Mouse (Mus musculus): Measurements from ENCODE around the gene Ffar3. TPM values are rescaled to one million over a fixed set of nuclear protein-coding genes. Genes with fewer than 3 reads are reported as not detected.
A peak's percentile ranks its signal among the peaks of the same experiment; 100 is the strongest.

The Ffar3 gene
- polyA plus RNA-seq, 1 experiment from 2014 or later: not detected

DNA sequence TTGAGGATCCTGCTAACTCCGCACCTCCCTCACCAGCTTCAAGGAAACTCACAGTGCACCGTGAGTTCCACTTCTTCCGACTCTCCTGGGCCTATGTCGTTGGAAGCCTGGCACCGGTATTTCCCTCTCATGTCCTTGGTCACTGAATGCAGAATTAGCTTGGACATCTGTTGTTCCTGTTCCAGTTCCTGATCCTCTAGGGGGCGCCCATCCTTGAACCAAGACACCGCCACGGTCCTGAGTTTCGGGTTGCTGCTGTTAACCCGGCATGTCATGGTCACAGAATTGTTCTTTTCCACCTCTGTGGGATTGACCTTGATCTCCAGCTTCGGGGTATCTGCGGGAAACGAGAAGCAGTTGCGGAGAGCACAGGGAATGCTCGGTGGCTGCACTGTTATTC, 17.1 kb upstream of the Ffar3 start:
- H3K4me1 ChIP-seq (replicated peaks): no peaks in the 10 kb centered on the region
- H3K9ac ChIP-seq: no peak overlapping the region
- H3K27ac ChIP-seq (replicated peaks): no peak overlapping the region
- 0 out of 2 replicates have a peak, but pooled peaks cover 3% of the 10 kb centered on the region for H3K27me3 ChIP-seq
- WGBS: 29% methylated on average over 15 of the region's 15 CpGs
- no peak for ATAC-seq (ENCODE audit: low read depth)
- H3K4me2 ChIP-seq: peak overlapping the region; percentile 41
- H3K9me3 ChIP-seq: no peaks in the 10 kb centered on the region
- no peak overlapping the region for H3K4me3 ChIP-seq
- no peaks in the 10 kb centered on the region for H3K36me3 ChIP-seq

DNA sequence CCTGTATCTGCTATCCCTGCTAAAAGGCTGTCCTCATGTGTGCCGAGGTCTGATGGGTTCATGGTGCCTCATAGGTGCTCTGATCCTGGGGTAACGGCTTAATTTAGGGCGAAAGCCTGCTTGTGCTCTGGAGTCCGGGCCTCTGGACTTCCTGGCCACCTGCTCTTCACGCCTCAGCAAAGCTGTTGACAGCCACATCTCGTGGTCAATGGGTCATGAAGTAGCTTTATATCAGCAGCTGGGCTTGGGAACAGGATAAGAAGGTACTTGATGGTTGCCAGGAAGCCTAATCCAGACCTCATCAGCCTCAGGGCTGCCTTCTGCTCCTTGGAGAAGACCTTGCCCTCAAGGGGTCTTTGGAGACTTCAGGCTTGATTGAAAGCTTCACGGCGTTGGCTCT, 7.4 kb upstream of the Ffar3 start:
- no peak for ATAC-seq (ENCODE audit: low read depth)
- H3K27me3 ChIP-seq: no peaks in the 10 kb centered on the region
- no peaks in the 10 kb centered on the region for H3K36me3 ChIP-seq
- no peaks in the 10 kb centered on the region for H3K4me1 ChIP-seq (replicated peaks)
- H3K4me3 ChIP-seq: no peak overlapping the region
- H3K9me3 ChIP-seq: no peaks in the 10 kb centered on the region
- H3K9ac ChIP-seq: no peak overlapping the region
- WGBS: 77% methylated on average over 8 of the region's 8 CpGs
- no peak overlapping the region for H3K4me2 ChIP-seq
- H3K27ac ChIP-seq (replicated peaks): no peak overlapping the region

- Histone ChIP-seq H3K9ac (0 out of 2 replicates have a peak within 1 kb of the TSS, but pooled peaks have one; percentile 31), H3K9me3 (no peaks in the 10 kb centered on the region), H3K27me3 (no peaks in the 10 kb centered on the region; the same call in 1 of the 2 replicates), H3K36me3 (no peaks in the 10 kb centered on the region), H3K4me2 (no peak within 1 kb of the TSS), H3K4me3 (no peak within 1 kb of the TSS), H3K27ac (replicated peaks) (no peak within 1 kb of the TSS), H3K4me1 (replicated peaks) (no peaks in the 10 kb centered on the region)
- no peak for ATAC-seq (ENCODE audit: low read depth)
- WGBS: 91% methylated on average over 12 of the region's 12 CpGs
Observed at GRCm38 (mm10) chr7:30861464-30861863, 5.5 kb upstream of the Ffar3 start, which contains the start of gene Ffar1. Ffar1 (minus strand) TSS chr7:30861564.

GRCm38 (mm10) chr7:30859635-30860402, 3.8 kb upstream of the Ffar3 start:
- ATAC-seq (ENCODE audit: low read depth): peak; percentile 63
- Histone ChIP-seq H3K36me3 (no peaks in the 10 kb centered on the region), H3K9me3 (no peaks in the 10 kb centered on the region), H3K4me2 (peak overlapping the region; percentile 49), H3K9ac (0 out of 2 replicates have a peak overlapping the region, but pooled peaks have one; percentile 58), H3K4me1 (replicated peaks) (no peaks in the 10 kb centered on the region), H3K27me3 (peaks cover 5% of the 10 kb centered on the region), H3K27ac (replicated peaks) (no peak overlapping the region), H3K4me3 (peak overlapping the region; percentile 26)
- 12% methylated on average over 14 of the region's 16 CpGs for WGBS

- Histone ChIP-seq H3K9ac (no peak overlapping the region), H3K4me1 (replicated peaks) (no peaks in the 10 kb centered on the region), H3K27me3 (peaks cover 10% of the 10 kb centered on the region), H3K9me3 (no peaks in the 10 kb centered on the region), H3K27ac (replicated peaks) (no peak overlapping the region), H3K36me3 (no peaks in the 10 kb centered on the region), H3K4me2 (0 out of 2 replicates have a peak overlapping the region, but pooled peaks have one; percentile 49), H3K4me3 (no peak overlapping the region)
- peak; percentile 47 for ATAC-seq (ENCODE audit: low read depth)
Observed at GRCm38 (mm10) chr7:30859290-30859634, 3.3 kb upstream of the Ffar3 start.

- H3K4me2 ChIP-seq: no peak overlapping the region
- 58% methylated on average over 1 of the region's 1 CpGs for WGBS
- H3K4me3 ChIP-seq: no peak overlapping the region
- H3K9me3 ChIP-seq: no peaks in the 10 kb centered on the region
- no peak overlapping the region for H3K27ac ChIP-seq (replicated peaks)
- no peaks in the 10 kb centered on the region for H3K36me3 ChIP-seq
- H3K4me1 ChIP-seq (replicated peaks): no peaks in the 10 kb centered on the region
- H3K27me3 ChIP-seq: peaks cover 10% of the 10 kb centered on the region
- H3K9ac ChIP-seq: no peak overlapping the region
- ATAC-seq (ENCODE audit: low read depth): no peak
Observed at GRCm38 (mm10) chr7:30857746-30858145, 1.8 kb upstream of the Ffar3 start.

DNA sequence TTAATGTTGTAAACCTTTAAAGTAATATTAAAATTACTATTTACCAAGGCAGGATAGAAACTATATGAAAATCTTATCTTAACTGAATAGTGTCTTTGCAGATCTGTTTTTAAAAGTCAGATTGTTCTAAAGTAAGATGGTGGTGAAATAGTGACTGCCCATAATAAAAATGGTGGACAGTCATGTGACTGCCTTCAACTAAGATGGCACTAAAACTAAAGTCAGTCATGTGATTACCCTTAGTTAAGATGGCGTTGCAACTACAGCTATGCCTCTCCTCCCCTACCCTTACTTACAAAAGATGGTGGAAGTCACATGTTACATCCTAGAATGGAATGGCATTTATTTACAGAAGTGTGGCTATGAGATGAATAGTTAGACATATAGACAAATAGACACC, 4.6 kb downstream of the Ffar3 start:
- no peak overlapping the region for H3K4me2 ChIP-seq
- H3K9ac ChIP-seq: no peak overlapping the region
- no peak overlapping the region for H3K4me3 ChIP-seq
- ATAC-seq (ENCODE audit: low read depth): no peak
- 83% methylated on average over 1 of the region's 1 CpGs for WGBS
- peaks cover 10% of the 10 kb centered on the region; the same call in 1 of the 2 replicates for H3K27me3 ChIP-seq
- no peak overlapping the region for H3K27ac ChIP-seq (replicated peaks)
- no peaks in the 10 kb centered on the region for H3K9me3 ChIP-seq
- H3K4me1 ChIP-seq (replicated peaks): no peaks in the 10 kb centered on the region; the same call in 1 of the 2 replicates
- H3K36me3 ChIP-seq: no peaks in the 10 kb centered on the region

GRCm38 (mm10) chr7:30847934-30848333, 8.0 kb downstream of the Ffar3 start:
- Histone ChIP-seq H3K4me3 (no peak overlapping the region), H3K27ac (replicated peaks) (no peak overlapping the region), H3K27me3 (no peaks in the 10 kb centered on the region), H3K4me2 (no peak overlapping the region), H3K9ac (no peak overlapping the region), H3K9me3 (no peaks in the 10 kb centered on the region), H3K4me1 (replicated peaks) (peaks cover 24% of the 10 kb centered on the region), H3K36me3 (no peaks in the 10 kb centered on the region)
- WGBS: 65% methylated on average over 6 of the region's 6 CpGs
- no peak for ATAC-seq (ENCODE audit: low read depth)

- 80% methylated on average over 5 of the region's 5 CpGs for WGBS
Observed at GRCm38 (mm10) chr7:30847386-30847785, 8.6 kb downstream of the Ffar3 start.

GRCm38 (mm10) chr7:30846505-30847053, 9.4 kb downstream of the Ffar3 start:
- no peaks in the 10 kb centered on the region for H3K27me3 ChIP-seq
- H3K4me2 ChIP-seq: no peak overlapping the region
- no peak for ATAC-seq (ENCODE audit: low read depth)
- no peak overlapping the region for H3K9ac ChIP-seq
- H3K4me1 ChIP-seq (replicated peaks): peaks cover 31% of the 10 kb centered on the region
- H3K9me3 ChIP-seq: no peaks in the 10 kb centered on the region
- no peak overlapping the region for H3K27ac ChIP-seq (replicated peaks)
- H3K4me3 ChIP-seq: no peak overlapping the region
- H3K36me3 ChIP-seq: no peaks in the 10 kb centered on the region
- 74% methylated on average over 2 of the region's 2 CpGs for WGBS

More at GRCm38 (mm10) chr7:30847386-30847785, 8.6 kb downstream of the Ffar3 start:
- Histone ChIP-seq H3K4me1 (replicated peaks) (peaks cover 29% of the 10 kb centered on the region), H3K27ac (replicated peaks) (no peak overlapping the region), H3K9ac (no peak overlapping the region), H3K4me2 (no peak overlapping the region), H3K4me3 (no peak overlapping the region), H3K27me3 (no peaks in the 10 kb centered on the region), H3K36me3 (no peaks in the 10 kb centered on the region), H3K9me3 (no peaks in the 10 kb centered on the region)
- ATAC-seq (ENCODE audit: low read depth): no peak

- H3K27me3 ChIP-seq: no peaks in the 10 kb centered on the region
- H3K4me3 ChIP-seq: no peak overlapping the region
- no peak overlapping the region for H3K9ac ChIP-seq
- peak overlapping the region; percentile 84 for H3K27ac ChIP-seq (replicated peaks)
- H3K36me3 ChIP-seq: no peaks in the 10 kb centered on the region
- peaks cover 31% of the 10 kb centered on the region for H3K4me1 ChIP-seq (replicated peaks)
- no peaks in the 10 kb centered on the region for H3K9me3 ChIP-seq
- ATAC-seq (ENCODE audit: low read depth): peak; percentile 91
- 0 out of 2 replicates have a peak overlapping the region, but pooled peaks have one; percentile 3 for H3K4me2 ChIP-seq
- 11% methylated on average over 7 of the region's 7 CpGs for WGBS
Observed at GRCm38 (mm10) chr7:30844676-30845297, 11.2 kb downstream of the Ffar3 start.

- ATAC-seq (ENCODE audit: low read depth): no peak
- no peak overlapping the region for H3K4me2 ChIP-seq
- H3K27me3 ChIP-seq: no peaks in the 10 kb centered on the region
- H3K27ac ChIP-seq (replicated peaks): no peak overlapping the region
- 88% methylated on average over 5 of the region's 5 CpGs for WGBS
- no peaks in the 10 kb centered on the region for H3K36me3 ChIP-seq
- no peak overlapping the region for H3K9ac ChIP-seq
- H3K9me3 ChIP-seq: no peaks in the 10 kb centered on the region
- no peak overlapping the region for H3K4me3 ChIP-seq
- peaks cover 31% of the 10 kb centered on the region for H3K4me1 ChIP-seq (replicated peaks)
Observed at GRCm38 (mm10) chr7:30842092-30842491, 13.9 kb downstream of the Ffar3 start.

Measured in neural tube, embryonic 13.5 days (tissue).